Mouse (Mus musculus): ENCODE measurements around the gene Rnf168.

DNA sequence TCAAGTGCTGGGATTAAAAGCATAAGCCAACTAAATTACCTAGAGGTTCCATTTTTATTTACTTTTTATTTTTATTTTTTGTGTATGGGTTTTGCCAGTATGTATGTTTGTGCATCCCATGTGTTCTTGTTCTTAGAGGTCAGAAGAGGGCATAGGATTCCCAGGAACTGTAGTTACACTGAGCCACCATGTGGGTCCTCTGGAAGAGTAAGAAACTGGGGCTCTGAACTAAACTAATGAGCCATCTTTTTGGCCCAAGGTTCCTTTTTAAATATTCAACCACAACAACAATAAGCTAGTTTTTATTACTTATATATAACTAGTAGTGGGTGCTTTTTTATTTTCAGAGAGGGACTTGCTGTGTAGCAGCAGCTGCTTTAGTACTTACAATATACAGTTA is 5.3 kb downstream of the Rnf168 start:
- no peak for TF ChIP-seq CTCF (IDR thresholded peaks at IDR 0.05 in 2 of 3, conservative IDR thresholded peaks at IDR 0.05 in 1 of 3; ENCODE audit: control insufficient read depth in 1 of 3, insufficient read depth in 1 of 3, low read depth in 2 of 3, low read length in 3 of 3, poor library complexity in 1 of 3, severe bottlenecking in 1 of 3)
- no peak for TF ChIP-seq ZMIZ1 (IDR thresholded peaks at IDR 0.05; ENCODE audit: low read depth, low read length)
- TF ChIP-seq POLR2AphosphoS5 (IDR thresholded peaks at IDR 0.05; ENCODE audit: borderline replicate concordance, low read depth, low read length), result no peak
- no peak for TF ChIP-seq SMC3 (IDR thresholded peaks at IDR 0.05; ENCODE audit: low read depth, low read length)
- TF ChIP-seq ETS1 (IDR thresholded peaks at IDR 0.05; ENCODE audit: low read depth, low read length), result no peak
- no peak for TF ChIP-seq MAX (IDR thresholded peaks at IDR 0.05; ENCODE audit: low read length)
- TF ChIP-seq RCOR1 (IDR thresholded peaks at IDR 0.05; ENCODE audit: low read depth, low read length), result no peak
- TF ChIP-seq JUND (IDR thresholded peaks at IDR 0.05; ENCODE audit: low read depth, low read length), result no peak
- no peak for TF ChIP-seq KAT2A (conservative IDR thresholded peaks at IDR 0.05; ENCODE audit: low read depth, low read length)
- no peak for TF ChIP-seq MAFK (IDR thresholded peaks at IDR 0.05; ENCODE audit: borderline replicate concordance, low read depth, low read length)

Data from MEL (cell line).